Mouse (Mus musculus) brown adipose tissue, adult 24 weeks (tissue): Measurements from ENCODE around the gene Srp9. TPM values are rescaled to one million over a fixed set of nuclear protein-coding genes. Genes with fewer than 3 reads are reported as not detected.

Source experiments
- H3K27ac ChIP-seq: fragments of 200-500 bp; replicated peaks from 2 replicates; pipeline ENCODE4 v1.5.1; 2012; ENCODE audit warnings: low read depth, mild to moderate bottlenecking, low read length
- H3K4me1 ChIP-seq: fragments of 200-500 bp; 2 replicates; pipeline ENCODE4 v1.6.1; 2012; ENCODE audit warnings: low read length, mixed read lengths; ENCODE audit not compliant: control insufficient read depth, insufficient read depth, insufficient read length
- H3K4me3 ChIP-seq: fragments of 200-500 bp; 2 replicates; pipeline ENCODE4 v1.5.1; 2012; ENCODE audit warnings: low read depth, mild to moderate bottlenecking, low read length, moderate library complexity; ENCODE audit not compliant: insufficient read depth
- polyA plus RNA-seq: library from polyadenylated mRNA; stranded (reverse); fragments of >200 nt; gene quantifications from 2 replicates; pipeline ENCODE4 v1.2.4, GENCODE M21; 2012; ENCODE audit not compliant: missing spikeins, insufficient read depth, insufficient read length

The Srp9 gene
- polyA plus RNA-seq, result 85.3 and 87.3 TPM in 2 replicates

GRCm38 (mm10) chr1:182124506-182124905 is at the start of gene Srp9:
Srp9 (plus strand) TSS chr1:182124737.
- H3K4me1 ChIP-seq, result peaks cover 8% of the 10 kb centered on the region; the same call in 1 of the 2 replicates
- H3K27ac ChIP-seq, result peak within 1 kb of the TSS; percentile 51
- H3K4me3 ChIP-seq, result peak within 1 kb of the TSS; percentile 95

GRCm38 (mm10) chr1:182081744-182082419 is 42.7 kb upstream of the Srp9 start:
- Histone ChIP-seq H3K4me1 (no peaks in the 10 kb centered on the region), H3K27ac (no peak overlapping the region), H3K4me3 (no peak overlapping the region)

- Histone ChIP-seq H3K4me1 (peaks cover 2% of the 10 kb centered on the region; the same call in 1 of the 2 replicates), H3K27ac (no peak overlapping the region), H3K4me3 (no peak overlapping the region)
Observed at GRCm38 (mm10) chr1:182083459-182083858, 41.1 kb upstream of the Srp9 start.

DNA sequence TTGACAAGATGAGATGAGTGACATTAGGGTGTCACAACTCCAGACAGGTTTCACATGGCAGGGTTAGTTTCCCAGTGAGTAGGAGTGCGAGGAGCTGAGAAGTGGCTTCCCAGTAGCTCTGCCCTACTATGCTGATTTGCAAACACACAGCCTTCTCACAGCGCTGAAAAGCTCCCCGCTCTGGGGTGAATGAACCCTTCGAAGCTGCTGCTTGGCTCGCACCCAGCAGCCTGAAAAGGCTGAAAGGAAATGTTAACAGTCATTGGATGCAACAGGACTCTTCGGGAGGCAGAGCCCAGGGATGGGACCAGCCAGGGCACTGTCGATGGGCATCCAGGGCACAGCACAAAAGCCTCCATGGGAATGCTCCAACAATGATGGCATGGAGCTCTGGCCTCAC is 37.8 kb upstream of the Srp9 start:
- Histone ChIP-seq H3K4me3 (no peak overlapping the region), H3K4me1 (peaks cover 18% of the 10 kb centered on the region)

GRCm38 (mm10) chr1:182087351-182087750 is 37.2 kb upstream of the Srp9 start:
- Histone ChIP-seq H3K27ac (no peak overlapping the region), H3K4me3 (no peak overlapping the region), H3K4me1 (peaks cover 21% of the 10 kb centered on the region)

More for the DNA sequence above, 37.8 kb upstream of the Srp9 start:
- no peak overlapping the region for H3K27ac ChIP-seq

- Histone ChIP-seq H3K27ac (0 out of 2 replicates have a peak overlapping the region, but pooled peaks have one; percentile 44), H3K4me1 (peaks cover 21% of the 10 kb centered on the region), H3K4me3 (no peak overlapping the region)
Observed at GRCm38 (mm10) chr1:182087753-182088633, 36.5 kb upstream of the Srp9 start.

- H3K27ac ChIP-seq, result peak overlapping the region; percentile 73
- no peak overlapping the region for H3K4me3 ChIP-seq
- H3K4me1 ChIP-seq, result peaks cover 21% of the 10 kb centered on the region
Observed at GRCm38 (mm10) chr1:182088844-182089418, 35.6 kb upstream of the Srp9 start.

DNA sequence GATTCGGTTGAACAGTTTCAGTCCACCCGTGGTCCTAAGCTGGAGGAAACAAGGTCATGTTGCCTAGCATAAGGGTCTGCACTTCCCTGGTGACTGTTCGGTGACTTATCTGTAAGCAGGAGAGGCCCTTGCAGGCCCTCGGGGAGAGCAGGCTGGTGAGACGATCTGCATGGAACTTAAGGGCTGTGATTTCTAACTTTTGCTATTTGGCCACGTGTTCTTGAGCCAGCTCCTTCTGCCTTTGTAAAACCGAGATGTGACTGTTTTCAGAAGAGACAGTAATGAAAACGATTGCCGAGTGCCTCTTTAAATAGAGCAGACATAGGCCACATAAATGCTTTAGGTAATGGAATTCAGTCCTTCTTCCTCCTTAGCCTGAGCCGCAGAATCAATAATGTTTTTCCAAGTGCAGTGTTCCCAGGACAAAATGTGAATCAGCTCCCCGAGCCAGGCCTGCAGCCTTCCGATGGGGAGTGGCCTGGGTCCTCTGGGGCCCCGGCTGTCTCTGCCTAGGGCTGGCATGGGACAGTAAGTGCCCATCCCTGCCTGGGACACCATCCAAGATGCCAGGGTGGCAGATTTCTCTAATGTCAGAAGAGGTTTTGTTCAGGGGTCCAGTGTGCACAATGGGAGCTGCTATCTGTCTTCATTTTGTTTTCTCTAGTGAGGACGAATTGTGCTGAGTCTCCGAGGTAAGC is 34.8 kb upstream of the Srp9 start:
- H3K27ac ChIP-seq, result peak overlapping the region; percentile 73
- H3K4me1 ChIP-seq, result peaks cover 25% of the 10 kb centered on the region

DNA sequence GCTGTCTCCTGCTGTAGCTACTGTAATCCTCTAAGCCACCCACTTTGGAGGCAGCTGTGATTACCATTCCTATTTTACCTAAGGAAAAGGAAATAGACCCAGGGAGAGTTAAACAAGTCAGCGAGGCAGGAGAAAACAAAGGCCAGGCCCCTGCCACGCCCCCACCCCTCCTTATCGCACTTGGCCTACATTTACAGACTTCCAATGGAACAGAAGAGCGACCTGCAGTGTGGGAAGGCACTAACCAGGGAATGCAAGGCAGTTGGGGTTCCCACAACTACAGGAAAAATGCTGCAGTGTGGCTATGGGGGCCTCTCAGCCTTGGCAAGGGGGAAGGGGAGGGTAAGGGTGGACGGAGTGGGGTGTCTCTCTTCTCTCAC is 34.2 kb upstream of the Srp9 start:
- peaks cover 25% of the 10 kb centered on the region for H3K4me1 ChIP-seq
- H3K27ac ChIP-seq, result peak overlapping the region; percentile 73; the same call in 1 of the 2 replicates
- no peak overlapping the region for H3K4me3 ChIP-seq

More for the DNA sequence above, 34.8 kb upstream of the Srp9 start:
- H3K4me3 ChIP-seq, result no peak overlapping the region

DNA sequence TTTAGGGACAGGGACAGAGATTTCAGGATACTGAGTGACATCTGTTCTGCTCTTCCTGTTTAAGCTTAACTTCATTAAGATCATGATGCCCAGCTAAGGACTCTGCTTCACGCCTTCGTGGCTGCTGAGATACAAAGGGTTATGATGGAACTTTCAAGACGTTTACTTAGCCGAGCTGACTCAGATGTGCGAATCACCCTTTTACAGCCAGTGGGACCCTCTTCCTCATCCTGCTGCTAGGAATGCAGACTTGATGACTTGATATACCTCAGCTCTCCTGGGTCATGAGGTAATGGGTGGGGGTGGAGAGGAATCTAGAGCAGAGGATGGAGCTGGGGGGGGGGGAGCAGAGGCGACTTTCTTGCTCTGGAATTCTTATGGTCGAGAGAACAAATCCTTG is 33.3 kb upstream of the Srp9 start:
- H3K27ac ChIP-seq, result no peak overlapping the region
- peaks cover 25% of the 10 kb centered on the region for H3K4me1 ChIP-seq
- H3K4me3 ChIP-seq, result no peak overlapping the region

DNA sequence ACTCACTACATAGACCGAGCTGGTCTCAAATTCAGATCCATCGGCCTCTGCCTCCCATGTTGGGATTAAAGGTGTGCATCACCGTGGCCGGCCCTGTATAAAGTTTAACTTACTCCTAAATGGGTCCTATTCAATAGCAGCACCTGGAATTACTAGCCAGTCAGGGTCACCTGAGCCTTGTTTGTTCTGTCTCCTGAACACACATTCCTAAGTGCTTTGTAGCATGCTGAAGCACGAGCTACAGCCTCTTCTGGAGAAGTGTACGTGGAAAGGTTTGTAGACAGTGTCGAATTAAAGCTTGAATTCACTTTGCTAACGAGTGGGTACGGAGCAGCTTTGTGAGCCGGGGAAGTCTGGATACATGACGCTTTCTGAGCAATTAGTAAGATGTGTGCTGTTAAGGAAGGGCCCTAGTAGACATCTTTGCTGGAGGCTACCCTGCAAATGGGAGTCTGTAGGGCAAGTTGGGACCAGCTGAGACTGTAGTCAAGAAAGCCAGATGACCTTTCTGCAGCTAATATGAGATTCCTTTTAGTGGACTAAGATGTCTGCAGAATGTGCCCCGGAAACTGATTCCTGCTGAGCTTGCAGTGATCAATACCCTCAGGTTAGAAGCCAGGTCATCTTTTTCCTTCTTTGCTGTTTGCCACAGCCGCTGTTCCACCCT is 32.7 kb upstream of the Srp9 start:
- no peak overlapping the region for H3K27ac ChIP-seq
- peaks cover 27% of the 10 kb centered on the region for H3K4me1 ChIP-seq
- no peak overlapping the region for H3K4me3 ChIP-seq

DNA sequence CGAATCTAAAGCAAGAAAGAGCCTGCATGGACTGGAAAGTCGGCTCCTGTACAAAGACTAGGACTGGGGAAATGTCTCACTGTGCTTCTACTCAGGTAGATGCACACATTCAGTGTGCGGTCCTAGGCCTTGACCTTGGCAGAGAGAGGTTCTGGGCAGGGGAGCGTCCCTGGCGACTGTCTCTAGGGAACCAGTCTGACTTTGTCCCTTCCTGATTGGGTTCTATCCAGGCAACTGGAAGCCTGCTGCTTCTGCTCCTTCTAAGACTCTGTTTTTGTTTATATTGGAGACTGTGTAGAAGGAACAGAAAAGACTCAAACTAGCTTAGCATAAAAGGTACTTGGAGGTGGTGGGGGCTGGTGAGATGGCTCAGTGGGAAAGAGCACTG is 32.1 kb upstream of the Srp9 start:
- H3K27ac ChIP-seq, result no peak overlapping the region

DNA sequence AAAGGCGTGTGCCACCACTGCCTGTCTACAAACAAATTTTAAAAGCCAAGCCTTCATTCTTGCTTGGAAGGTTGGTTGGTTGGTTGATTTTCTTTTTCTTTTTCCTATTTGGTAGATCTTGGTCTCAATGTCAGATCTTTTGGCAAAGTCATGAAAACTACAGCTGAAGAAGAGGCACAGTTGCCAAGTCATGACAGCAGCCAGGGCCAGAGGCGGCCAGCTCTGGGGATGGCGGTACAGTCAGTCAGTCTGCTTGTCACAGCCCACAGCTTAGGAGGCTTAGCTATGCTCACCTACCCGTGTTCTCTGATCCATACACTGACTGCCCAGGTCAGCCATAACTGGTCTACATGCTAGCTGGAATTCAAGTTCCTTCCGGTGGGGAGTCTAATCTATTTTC is 31.1 kb upstream of the Srp9 start:
- no peak overlapping the region for H3K27ac ChIP-seq
- peaks cover 26% of the 10 kb centered on the region for H3K4me1 ChIP-seq
- no peak overlapping the region for H3K4me3 ChIP-seq

More for the DNA sequence above, 32.1 kb upstream of the Srp9 start:
- Histone ChIP-seq H3K4me1 (peaks cover 27% of the 10 kb centered on the region), H3K4me3 (no peak overlapping the region)

- no peak overlapping the region for H3K27ac ChIP-seq
- H3K4me1 ChIP-seq, result peaks cover 24% of the 10 kb centered on the region
Observed at GRCm38 (mm10) chr1:182094473-182095136, 29.9 kb upstream of the Srp9 start.

More at GRCm38 (mm10) chr1:182094473-182095136, 29.9 kb upstream of the Srp9 start:
- H3K4me3 ChIP-seq, result no peak overlapping the region
